Mouse (Mus musculus) stomach, embryonic 15.5 days (tissue): ENCODE data around the gene Nhsl1. TPM values are rescaled to one million over a fixed set of nuclear protein-coding genes. Genes with fewer than 3 reads are reported as not detected.

Experiments used
- ATAC-seq: fragments of 200-750 bp; cut with Nextera tagmentation; 2 replicates; pipeline ENCODE4 v1.8.0; 2017; ENCODE audit warnings: low read depth, moderate number of reproducible peaks, moderate TSS enrichment; ENCODE audit not compliant: insufficient read depth, low FRiP score
- H3K27ac ChIP-seq: fragments of 300-500 bp; sonication (generic); 2 replicates; pipeline ENCODE4 v1.5.1; 2015; ENCODE audit warnings: mild to moderate bottlenecking, inconsistent platforms
- H3K27me3 ChIP-seq: fragments of 300-500 bp; sonication (generic); replicated peaks from 2 replicates; pipeline ENCODE4 v1.6.1; 2015; ENCODE audit warnings: inconsistent platforms
- H3K36me3 ChIP-seq: fragments of 300-500 bp; sonication (generic); 2 replicates; pipeline ENCODE4 v1.6.1; 2015; ENCODE audit warnings: inconsistent platforms
- H3K4me1 ChIP-seq: fragments of 300-500 bp; sonication (generic); 2 replicates; pipeline ENCODE4 v1.6.1; 2015; ENCODE audit warnings: inconsistent platforms
- H3K4me2 ChIP-seq: fragments of 300-500 bp; sonication (generic); 2 replicates; pipeline ENCODE4 v1.6.1; 2015; ENCODE audit warnings: mild to moderate bottlenecking, inconsistent platforms
- H3K4me3 ChIP-seq: fragments of 300-500 bp; sonication (generic); replicated peaks from 2 replicates; pipeline ENCODE4 v1.5.1; 2015; ENCODE audit warnings: inconsistent platforms
- H3K9ac ChIP-seq: fragments of 300-500 bp; sonication (generic); 2 replicates; pipeline ENCODE4 v1.6.1; 2015; ENCODE audit warnings: inconsistent platforms
- H3K9me3 ChIP-seq: fragments of 300-500 bp; sonication (generic); 2 replicates; pipeline ENCODE4 v1.6.1; 2016; ENCODE audit warnings: inconsistent platforms
- WGBS: fragments of 180-500 bp; shearing (Covaris S2); methylation state at CpG from one replicate; pipeline ENCODE4 v1.1.7; 2015; 5-methylcytosine and 5-hydroxymethylcytosine counted together
- polyA plus RNA-seq: library from polyadenylated mRNA; unstranded; fragments of >200 nt; fragmentation: Nextera tagmentation; extraction: Ambion mirVana; gene quantifications from 2 replicates; pipeline ENCODE4 v1.2.1, GENCODE M21; 2015

Gene Nhsl1
- polyA plus RNA-seq, 1 experiment from 2014 or later, result 7.0 TPM

DNA sequence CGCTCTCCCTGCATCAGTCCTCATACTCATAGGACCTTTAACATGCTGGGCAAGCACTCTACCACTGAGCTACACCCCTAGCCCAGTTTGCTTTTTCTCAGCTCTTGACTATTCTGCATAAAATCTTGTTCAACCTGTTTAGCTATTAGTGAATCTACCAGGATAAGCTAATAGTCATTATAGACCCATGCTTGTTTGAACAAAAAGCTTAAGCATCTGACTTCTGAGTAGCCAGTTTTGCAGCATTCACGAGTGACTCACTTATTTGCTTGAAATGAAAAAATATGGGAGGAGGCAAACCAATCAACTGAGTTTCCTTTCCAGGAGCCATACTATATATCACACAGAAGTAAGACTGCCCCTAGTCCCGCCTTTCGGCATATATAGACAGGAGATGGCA is 32.0 kb downstream of the Nhsl1 start:
- Histone ChIP-seq H3K27ac (peak overlapping the region; percentile 46), H3K4me1 (0 out of 2 replicates have a peak, but pooled peaks cover 3% of the 10 kb centered on the region), H3K4me3 (no peak overlapping the region), H3K27me3 (no peaks in the 10 kb centered on the region), H3K4me2 (no peak overlapping the region), H3K36me3 (no peaks in the 10 kb centered on the region), H3K9ac (no peak overlapping the region), H3K9me3 (no peaks in the 10 kb centered on the region)
- 72% methylated on average over 4 of the region's 4 CpGs for WGBS
- ATAC-seq, result peak; percentile 72

DNA sequence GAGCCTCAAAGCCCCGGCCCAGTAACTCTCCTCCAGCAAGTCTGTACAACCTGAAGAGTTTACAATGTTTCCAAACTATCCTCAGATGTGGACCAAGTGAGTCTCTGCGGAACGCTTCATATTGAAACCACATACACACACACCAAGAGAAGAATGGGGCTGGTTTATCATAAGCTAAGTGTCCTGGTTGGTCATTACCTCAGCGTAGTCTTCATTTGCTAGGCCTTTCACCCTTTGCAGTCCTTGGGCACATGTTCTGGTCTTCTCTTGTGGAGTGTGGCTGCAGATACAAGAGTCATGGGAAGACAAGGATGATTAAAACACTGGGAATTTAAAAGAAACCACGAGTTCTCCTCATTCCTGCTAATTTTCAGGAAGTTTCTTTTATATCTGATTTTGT is 34.2 kb downstream of the Nhsl1 start:
- Histone ChIP-seq H3K36me3 (no peaks in the 10 kb centered on the region), H3K4me2 (no peak overlapping the region), H3K4me1 (0 out of 2 replicates have a peak, but pooled peaks cover 3% of the 10 kb centered on the region), H3K27ac (no peak overlapping the region), H3K9ac (no peak overlapping the region), H3K27me3 (no peaks in the 10 kb centered on the region), H3K4me3 (no peak overlapping the region), H3K9me3 (no peaks in the 10 kb centered on the region)
- 79% methylated on average over 5 of the region's 5 CpGs for WGBS
- no peak for ATAC-seq

- H3K9me3 ChIP-seq, result no peaks in the 10 kb centered on the region
- H3K9ac ChIP-seq, result no peak overlapping the region
- no peak for ATAC-seq
- no peak overlapping the region for H3K4me3 ChIP-seq
- H3K27me3 ChIP-seq, result no peaks in the 10 kb centered on the region
- WGBS, result 57% methylated on average over 8 of the region's 8 CpGs
- H3K4me1 ChIP-seq, result 0 out of 2 replicates have a peak, but pooled peaks cover 3% of the 10 kb centered on the region
- no peaks in the 10 kb centered on the region for H3K36me3 ChIP-seq
- no peak overlapping the region for H3K27ac ChIP-seq
- H3K4me2 ChIP-seq, result no peak overlapping the region
Measured at GRCm38 (mm10) chr10:18354103-18354502, 35.3 kb downstream of the Nhsl1 start.

DNA sequence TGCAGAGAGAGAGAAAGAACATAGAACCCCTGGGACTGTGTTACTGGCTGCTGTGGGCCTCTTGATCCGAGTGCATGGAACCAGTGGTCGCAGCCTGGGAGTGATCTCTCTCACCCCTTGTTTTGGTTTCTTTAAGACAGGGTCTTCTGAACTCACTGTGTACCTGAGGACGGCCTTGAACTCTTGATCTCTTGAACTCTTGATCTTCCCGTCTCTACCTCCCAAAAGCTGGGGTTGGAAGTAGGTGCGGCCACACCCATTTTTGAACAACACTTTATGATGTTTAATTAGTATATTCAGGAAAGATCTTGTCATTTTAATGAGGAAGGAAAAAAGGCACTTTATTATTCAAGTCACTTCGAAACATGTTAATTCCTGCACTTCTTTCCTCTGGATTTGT is 37.7 kb downstream of the Nhsl1 start:
- no peaks in the 10 kb centered on the region for H3K36me3 ChIP-seq
- WGBS, result 79% methylated on average over 6 of the region's 6 CpGs
- H3K4me1 ChIP-seq, result 0 out of 2 replicates have a peak, but pooled peaks cover 3% of the 10 kb centered on the region
- no peaks in the 10 kb centered on the region for H3K27me3 ChIP-seq
- H3K4me2 ChIP-seq, result no peak overlapping the region
- H3K9me3 ChIP-seq, result no peaks in the 10 kb centered on the region
- H3K27ac ChIP-seq, result no peak overlapping the region
- H3K4me3 ChIP-seq, result no peak overlapping the region
- no peak for ATAC-seq
- no peak overlapping the region for H3K9ac ChIP-seq

GRCm38 (mm10) chr10:18357212-18357611 is 38.4 kb downstream of the Nhsl1 start:
- Histone ChIP-seq H3K4me1 (0 out of 2 replicates have a peak, but pooled peaks cover 3% of the 10 kb centered on the region), H3K36me3 (no peaks in the 10 kb centered on the region), H3K9ac (no peak overlapping the region), H3K9me3 (no peaks in the 10 kb centered on the region), H3K27ac (no peak overlapping the region), H3K27me3 (no peaks in the 10 kb centered on the region), H3K4me3 (no peak overlapping the region), H3K4me2 (no peak overlapping the region)
- no peak for ATAC-seq
- WGBS, result 74% methylated on average over 6 of the region's 6 CpGs

DNA sequence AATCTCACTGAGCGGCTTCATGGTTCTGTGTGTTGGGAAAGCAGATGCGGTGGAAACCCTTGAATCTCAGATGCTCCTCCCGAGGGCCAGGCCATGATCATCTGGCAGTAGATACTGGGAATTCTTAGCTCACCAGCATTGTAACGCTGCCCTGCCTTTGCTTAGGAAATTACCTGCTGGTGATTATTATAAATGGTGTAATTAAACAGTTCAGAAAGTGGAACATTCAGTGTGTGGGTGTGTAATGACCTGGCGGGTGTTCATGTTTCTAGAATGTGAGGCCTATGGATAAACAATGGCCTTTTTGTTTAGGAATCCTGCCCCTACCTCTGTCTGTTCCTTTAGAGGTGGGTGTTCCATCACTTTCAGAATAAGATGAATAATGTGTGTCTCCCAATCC is 39.7 kb downstream of the Nhsl1 start:
- no peak for ATAC-seq
- Histone ChIP-seq H3K36me3 (no peaks in the 10 kb centered on the region), H3K27ac (0 out of 2 replicates have a peak overlapping the region, but pooled peaks have one; percentile 0), H3K9me3 (no peaks in the 10 kb centered on the region), H3K4me2 (no peak overlapping the region), H3K4me1 (0 out of 2 replicates have a peak, but pooled peaks cover 3% of the 10 kb centered on the region), H3K9ac (no peak overlapping the region), H3K27me3 (no peaks in the 10 kb centered on the region), H3K4me3 (no peak overlapping the region)
- WGBS, result 57% methylated on average over 5 of the region's 5 CpGs

- Histone ChIP-seq H3K4me2 (no peak overlapping the region), H3K9ac (no peak overlapping the region), H3K27me3 (no peaks in the 10 kb centered on the region), H3K36me3 (no peaks in the 10 kb centered on the region), H3K27ac (no peak overlapping the region), H3K9me3 (no peaks in the 10 kb centered on the region), H3K4me3 (no peak overlapping the region), H3K4me1 (no peaks in the 10 kb centered on the region)
- WGBS, result 80% methylated on average over 6 of the region's 6 CpGs
- no peak for ATAC-seq
Measured at GRCm38 (mm10) chr10:18360175-18360574, 41.4 kb downstream of the Nhsl1 start.

- WGBS, result 79% methylated on average over 6 of the region's 6 CpGs
- Histone ChIP-seq H3K4me1 (peaks cover 4% of the 10 kb centered on the region; the same call in 1 of the 2 replicates), H3K36me3 (no peaks in the 10 kb centered on the region), H3K4me2 (no peak overlapping the region), H3K9ac (no peak overlapping the region), H3K4me3 (no peak overlapping the region), H3K9me3 (no peaks in the 10 kb centered on the region), H3K27ac (no peak overlapping the region), H3K27me3 (no peaks in the 10 kb centered on the region)
- no peak for ATAC-seq
Measured at GRCm38 (mm10) chr10:18365432-18365831, 46.6 kb downstream of the Nhsl1 start.

DNA sequence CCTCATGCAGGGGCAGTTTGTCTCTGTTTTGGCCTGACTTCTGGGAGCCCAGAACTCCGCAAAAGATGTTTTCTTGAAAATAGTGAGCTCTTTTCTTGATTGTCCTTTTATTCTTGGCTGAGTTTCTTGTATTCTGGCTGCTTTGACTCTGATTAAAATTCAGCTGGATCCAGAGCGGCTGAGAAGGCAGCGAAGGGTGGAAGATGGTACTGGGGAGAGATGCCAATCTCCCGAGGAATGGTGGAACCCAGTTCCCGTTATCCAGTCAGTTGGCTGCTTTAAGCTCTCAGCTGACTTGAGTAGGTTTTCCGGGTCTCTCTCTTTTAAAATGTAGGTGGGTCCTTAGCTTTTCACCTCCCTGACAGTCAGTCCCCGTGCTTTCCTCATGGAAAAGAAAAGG is 47.9 kb downstream of the Nhsl1 start:
- no peaks in the 10 kb centered on the region for H3K9me3 ChIP-seq
- no peak overlapping the region for H3K27ac ChIP-seq
- no peaks in the 10 kb centered on the region for H3K36me3 ChIP-seq
- H3K4me2 ChIP-seq, result no peak overlapping the region
- H3K4me1 ChIP-seq, result peaks cover 13% of the 10 kb centered on the region; the same call in 1 of the 2 replicates
- no peak overlapping the region for H3K4me3 ChIP-seq
- no peaks in the 10 kb centered on the region for H3K27me3 ChIP-seq
- no peak for ATAC-seq
- 65% methylated on average over 7 of the region's 7 CpGs for WGBS
- H3K9ac ChIP-seq, result no peak overlapping the region

GRCm38 (mm10) chr10:18368111-18368510 is 49.3 kb downstream of the Nhsl1 start:
- Histone ChIP-seq H3K36me3 (no peaks in the 10 kb centered on the region), H3K4me1 (peaks cover 14% of the 10 kb centered on the region; the same call in 1 of the 2 replicates), H3K4me2 (no peak overlapping the region), H3K4me3 (no peak overlapping the region), H3K9ac (no peak overlapping the region), H3K27me3 (no peaks in the 10 kb centered on the region), H3K9me3 (no peaks in the 10 kb centered on the region), H3K27ac (no peak overlapping the region)
- ATAC-seq, result no peak
- WGBS, result 92% methylated on average over 8 of the region's 8 CpGs

DNA sequence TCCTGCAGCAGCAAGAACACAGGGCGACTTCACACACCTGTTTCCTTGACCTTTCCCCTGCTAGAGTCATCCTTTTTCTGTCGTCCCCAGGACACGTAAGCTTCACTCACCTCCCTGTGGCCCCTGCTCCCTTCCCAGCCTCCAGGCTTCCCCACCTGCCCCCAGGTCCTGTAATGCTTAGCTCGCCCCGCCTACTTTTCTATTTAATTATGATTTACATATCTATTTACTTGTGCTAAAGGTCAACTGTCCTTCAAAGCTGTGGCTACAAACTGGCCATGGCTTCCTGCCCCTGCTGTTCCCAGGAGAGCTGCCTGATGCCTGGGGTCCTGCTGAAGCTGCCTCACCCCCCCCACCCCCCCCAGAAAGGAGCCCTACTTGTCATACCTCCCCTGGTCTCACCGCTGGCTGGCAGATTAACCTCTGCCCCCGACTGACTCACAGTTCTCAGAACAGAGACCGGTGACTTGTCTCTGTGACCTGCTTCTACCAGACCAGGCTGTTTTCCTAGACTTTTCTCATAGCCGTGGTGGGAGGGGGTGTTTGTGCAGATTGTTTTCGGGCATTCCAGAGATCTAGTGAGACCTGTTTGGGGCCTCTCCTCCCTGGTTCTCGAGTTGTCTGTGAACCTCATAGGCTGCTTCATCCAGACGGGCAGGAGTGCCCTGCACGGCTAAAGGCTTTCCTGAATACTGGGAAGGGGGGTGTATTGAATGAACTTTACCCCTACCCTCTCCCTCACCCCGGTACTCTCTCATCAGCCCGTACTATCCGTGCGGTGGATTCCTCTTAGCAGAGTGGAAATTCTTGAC is 51.9 kb downstream of the Nhsl1 start:
- H3K9ac ChIP-seq, result no peak overlapping the region
- H3K9me3 ChIP-seq, result no peaks in the 10 kb centered on the region
- WGBS, result 25% methylated on average over 17 of the region's 17 CpGs
- no peaks in the 10 kb centered on the region for H3K27me3 ChIP-seq
- no peaks in the 10 kb centered on the region for H3K36me3 ChIP-seq
- H3K4me3 ChIP-seq, result no peak overlapping the region
- peak; percentile 75 for ATAC-seq
- H3K4me2 ChIP-seq, result peak overlapping the region; percentile 36
- H3K27ac ChIP-seq, result peak overlapping the region; percentile 46
- peaks cover 14% of the 10 kb centered on the region; the same call in 1 of the 2 replicates for H3K4me1 ChIP-seq

GRCm38 (mm10) chr10:18371866-18372265 is 53.1 kb downstream of the Nhsl1 start:
- no peak overlapping the region for H3K4me3 ChIP-seq
- H3K27me3 ChIP-seq, result no peaks in the 10 kb centered on the region
- 0 out of 2 replicates have a peak overlapping the region, but pooled peaks have one; percentile 35 for H3K27ac ChIP-seq
- 56% methylated on average over 13 of the region's 13 CpGs for WGBS
- peak overlapping the region; percentile 20; the same call in 1 of the 2 replicates for H3K4me2 ChIP-seq
- no peaks in the 10 kb centered on the region for H3K36me3 ChIP-seq
- H3K4me1 ChIP-seq, result peaks cover 14% of the 10 kb centered on the region; the same call in 1 of the 2 replicates
- no peaks in the 10 kb centered on the region for H3K9me3 ChIP-seq
- no peak for ATAC-seq
- no peak overlapping the region; the same call in 1 of the 2 replicates for H3K9ac ChIP-seq
